Mouse (Mus musculus) regulatory T cell (primary cell): ENCODE results near the gene Ddx19b.
"Not testable (repeated sequence)": the region's sequence is repeated elsewhere in the genome, so short reads cannot be mapped to it uniquely, and the experiment has no call there.

Experiments
- in situ Hi-C: fragments of 300-600 bp; cut with MboI, MseI; formaldehyde crosslinking; loops from one replicate; pipeline ENCODE4 v1.15.1; 2025; ENCODE audit warnings: high pct_unique_total_duplicates

Ddx19b gene

DNA sequence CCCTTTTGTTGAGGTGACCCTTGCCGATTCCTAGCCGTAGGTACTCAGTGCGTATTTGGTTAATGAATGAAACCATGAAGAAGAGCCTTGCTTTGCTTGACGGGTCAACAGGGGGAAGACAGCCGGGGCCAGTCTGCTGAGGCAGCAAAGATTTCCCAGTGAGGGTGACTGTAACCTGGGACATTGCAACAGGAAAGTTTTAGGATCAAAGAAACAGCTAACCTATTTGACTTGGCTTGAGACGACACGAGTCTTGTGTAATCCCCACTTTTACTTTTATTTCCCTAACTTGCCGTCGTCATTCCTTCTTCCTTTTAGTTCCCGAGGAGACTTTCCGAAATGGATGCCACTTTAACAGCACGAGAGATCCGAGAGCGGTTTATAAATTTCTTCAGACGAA, 5.0 kb upstream of the Ddx19b start:
- in situ Hi-C loops, result no loop called here

DNA sequence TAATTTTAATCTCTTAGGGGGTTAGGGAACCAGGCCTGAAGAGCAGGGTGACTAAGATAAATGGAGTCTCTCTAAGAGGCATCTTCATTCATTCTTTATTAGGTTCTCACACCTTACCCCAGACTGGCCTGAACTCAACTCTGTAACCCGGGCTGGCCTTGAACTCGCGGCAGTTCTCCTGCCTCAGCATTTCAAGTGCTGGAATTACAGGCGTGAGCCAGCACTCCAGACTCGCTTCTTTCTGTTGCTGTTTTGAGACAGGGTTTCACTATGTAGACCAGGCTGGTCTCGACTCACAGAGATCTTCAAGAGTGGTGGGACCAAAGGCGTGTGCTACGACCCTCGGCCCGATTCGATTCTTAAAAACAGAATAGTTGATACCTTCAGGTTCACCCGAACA, 2.7 kb upstream of the Ddx19b start:
- in situ Hi-C loops, result no loop called here

DNA sequence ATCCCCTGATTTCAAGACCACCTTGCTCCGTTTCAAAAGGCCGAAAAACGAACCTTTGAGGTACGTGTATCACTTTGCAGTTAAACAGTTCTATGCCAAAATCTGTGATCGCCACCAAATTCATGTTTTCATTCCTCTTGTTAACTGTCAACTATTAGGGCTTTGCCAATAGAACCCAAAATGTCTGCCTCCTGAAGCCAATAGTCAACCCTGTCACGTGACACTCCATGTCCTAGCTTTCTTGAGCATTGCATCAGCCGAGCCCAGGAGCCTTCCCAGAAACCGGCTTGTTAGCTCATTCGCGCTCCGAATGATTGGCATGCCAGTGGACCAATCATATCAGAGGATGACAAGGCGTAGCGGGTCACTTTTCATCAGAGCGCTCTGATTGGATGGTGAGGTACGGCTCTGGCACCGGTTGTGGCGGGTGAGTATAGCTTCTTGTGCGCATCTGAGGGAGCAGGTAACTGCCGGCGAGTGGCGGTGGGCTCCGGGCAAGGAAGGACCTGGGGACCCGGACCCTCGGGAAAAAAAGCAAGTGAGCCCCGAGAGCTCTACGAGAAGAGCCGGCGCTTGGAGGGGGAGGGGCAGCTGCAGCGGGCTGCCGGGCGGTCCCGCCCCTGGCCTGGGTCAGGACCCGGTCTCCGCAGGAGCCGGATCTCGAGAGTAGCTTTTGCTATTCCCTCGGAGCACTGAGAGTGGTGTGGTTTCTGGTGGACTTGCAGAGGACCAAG, 2.1 kb upstream of the Ddx19b start:
- in situ Hi-C loops, result no loop called here

DNA sequence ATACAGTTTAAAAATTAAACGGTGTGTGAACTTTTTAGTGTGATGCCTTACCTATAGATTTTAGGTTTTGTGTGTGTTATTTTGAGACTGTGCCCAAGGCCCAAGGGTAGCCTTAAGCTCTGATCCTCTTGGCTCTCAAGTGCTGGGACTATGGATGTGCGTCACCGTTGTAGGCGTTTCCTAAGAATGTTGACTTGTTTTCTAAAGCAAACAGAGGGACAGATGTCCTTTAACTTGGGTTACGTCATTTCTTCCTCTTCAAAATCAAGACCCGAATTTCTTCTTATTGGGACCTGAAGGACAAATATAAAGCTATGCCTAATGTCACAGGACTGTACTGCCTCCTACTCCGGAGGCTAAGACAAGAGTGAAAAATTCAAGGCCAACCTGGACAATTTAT, 1.4 kb upstream of the Ddx19b start, which contains the start of gene Aars:
Gene Aars (plus strand): TSS at position 229 of the 400 bp plus-strand sequence.
- in situ Hi-C loops, result no loop called here

DNA sequence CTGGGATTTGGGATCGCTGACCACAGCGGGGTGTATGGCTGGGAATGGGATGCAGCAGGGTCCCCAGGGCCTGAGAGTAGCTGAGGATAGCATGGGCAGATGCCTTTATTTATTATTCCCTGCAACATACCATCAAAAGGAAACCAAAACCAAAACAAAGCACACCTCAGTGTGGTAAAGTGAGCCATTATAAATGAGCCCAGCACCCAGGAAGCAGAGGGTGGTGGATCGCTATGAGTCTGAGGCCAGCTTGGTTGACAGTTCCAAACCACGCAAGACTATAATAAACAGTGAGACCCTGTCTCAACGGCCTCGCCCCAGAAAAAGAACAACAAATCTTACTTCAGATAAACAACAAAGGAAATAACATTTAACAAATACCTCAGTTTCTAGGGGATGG, 1.5 kb downstream of the Ddx19b start:
- in situ Hi-C loops, result no loop called here

DNA sequence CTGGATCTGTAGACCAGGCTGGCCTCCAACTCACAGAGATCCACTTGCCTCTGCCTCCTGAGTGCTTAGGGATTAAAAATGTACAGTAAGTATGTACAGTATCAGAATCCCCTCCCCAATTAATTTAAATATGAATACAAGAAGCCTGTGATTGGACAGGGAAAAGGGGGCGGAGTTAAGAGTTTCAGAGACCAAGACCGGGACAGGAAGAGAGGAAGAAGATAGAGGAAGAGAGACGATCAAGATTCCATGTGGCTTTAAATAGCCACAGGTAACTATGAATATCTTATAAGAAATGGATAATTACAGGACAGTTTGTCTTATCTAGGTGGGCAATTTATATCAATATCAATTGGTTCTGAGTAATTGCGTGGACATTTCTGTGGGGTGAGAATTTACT, 2.0 kb downstream of the Ddx19b start:
- in situ Hi-C loops, result no loop called here

DNA sequence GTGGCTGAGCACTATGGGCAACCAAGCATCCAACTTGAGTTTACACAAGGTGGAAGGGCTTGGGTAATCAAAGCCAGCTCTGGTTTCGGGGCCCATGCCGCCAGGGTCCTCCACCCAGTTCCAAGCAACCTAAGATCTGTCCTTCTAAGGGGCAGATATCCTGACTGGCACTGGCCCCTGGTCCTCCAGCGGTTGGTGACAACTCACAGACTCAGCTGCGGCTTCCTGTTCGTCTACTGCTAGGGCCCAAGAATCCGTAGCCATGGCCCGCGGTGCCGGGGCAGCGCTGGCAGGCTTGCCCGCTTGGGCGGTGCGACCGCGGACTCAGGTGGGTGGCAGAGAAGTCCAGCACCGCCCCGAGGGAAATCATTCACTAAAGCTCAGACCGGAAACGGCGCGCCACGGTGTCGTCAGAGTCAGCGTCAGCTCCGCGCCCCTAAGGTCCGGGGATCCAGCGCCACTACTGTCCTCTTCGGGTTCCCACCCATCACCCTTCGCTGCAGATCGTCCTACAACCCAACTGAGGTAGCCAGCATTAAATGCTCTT, 4.1 kb downstream of the Ddx19b start:
- in situ Hi-C loops, result no loop called here

DNA sequence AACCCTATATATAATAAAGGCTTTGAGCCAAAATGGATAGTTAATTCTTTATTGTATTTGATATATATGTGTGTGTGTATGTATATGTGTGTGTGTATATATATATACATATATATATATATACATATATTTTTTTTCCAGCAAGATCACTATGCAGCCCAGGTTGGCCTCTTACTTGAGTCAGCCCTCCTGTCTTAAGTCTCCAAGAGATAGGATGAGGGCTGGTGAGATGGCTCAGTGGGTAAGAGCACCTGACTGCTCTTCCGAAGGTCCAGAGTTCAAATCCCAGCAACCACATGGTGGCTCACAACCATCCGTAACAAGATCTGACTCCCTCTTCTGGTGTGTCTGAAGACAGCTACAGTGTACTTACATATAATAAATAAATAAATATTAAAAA, 4.9 kb downstream of the Ddx19b start:
- in situ Hi-C loops, result not testable (repeated sequence)

DNA sequence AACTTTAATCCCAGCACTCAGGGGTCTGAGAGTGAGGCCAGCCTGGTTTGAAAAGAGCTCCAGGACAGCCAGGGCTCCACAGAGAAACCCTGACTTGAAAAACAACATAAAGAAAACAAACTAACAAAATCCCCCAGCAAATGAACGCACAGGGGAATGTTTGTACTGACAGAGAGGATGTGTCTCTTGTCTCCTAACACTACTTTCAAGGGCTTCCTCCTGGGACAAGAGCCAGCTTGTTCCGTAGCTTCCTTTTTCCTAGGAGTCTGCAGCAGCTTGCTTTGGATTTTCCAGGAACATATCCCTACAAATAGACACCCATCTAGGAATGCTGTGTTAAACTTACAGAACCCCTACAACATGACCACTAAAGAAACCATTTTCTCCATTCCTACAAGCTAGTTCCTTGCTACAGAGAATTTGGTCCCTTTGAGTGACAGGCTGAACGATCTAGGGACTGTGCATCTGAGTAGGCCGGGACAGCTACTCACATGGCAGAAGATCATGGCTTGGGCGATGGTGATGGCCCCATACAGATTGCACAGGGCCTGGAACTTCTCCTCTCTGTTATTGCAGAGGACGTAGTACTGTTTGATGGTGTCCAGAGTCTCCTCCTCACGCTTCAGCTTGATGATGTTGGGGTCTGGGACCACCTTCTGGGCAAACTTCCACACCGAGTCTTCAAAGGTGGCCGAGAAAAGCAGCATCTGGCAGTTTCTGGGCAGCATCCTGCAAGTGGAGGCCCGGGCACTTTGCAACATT, 21.1 kb downstream of the Ddx19b start:
- in situ Hi-C loops, result not testable (repeated sequence)

DNA sequence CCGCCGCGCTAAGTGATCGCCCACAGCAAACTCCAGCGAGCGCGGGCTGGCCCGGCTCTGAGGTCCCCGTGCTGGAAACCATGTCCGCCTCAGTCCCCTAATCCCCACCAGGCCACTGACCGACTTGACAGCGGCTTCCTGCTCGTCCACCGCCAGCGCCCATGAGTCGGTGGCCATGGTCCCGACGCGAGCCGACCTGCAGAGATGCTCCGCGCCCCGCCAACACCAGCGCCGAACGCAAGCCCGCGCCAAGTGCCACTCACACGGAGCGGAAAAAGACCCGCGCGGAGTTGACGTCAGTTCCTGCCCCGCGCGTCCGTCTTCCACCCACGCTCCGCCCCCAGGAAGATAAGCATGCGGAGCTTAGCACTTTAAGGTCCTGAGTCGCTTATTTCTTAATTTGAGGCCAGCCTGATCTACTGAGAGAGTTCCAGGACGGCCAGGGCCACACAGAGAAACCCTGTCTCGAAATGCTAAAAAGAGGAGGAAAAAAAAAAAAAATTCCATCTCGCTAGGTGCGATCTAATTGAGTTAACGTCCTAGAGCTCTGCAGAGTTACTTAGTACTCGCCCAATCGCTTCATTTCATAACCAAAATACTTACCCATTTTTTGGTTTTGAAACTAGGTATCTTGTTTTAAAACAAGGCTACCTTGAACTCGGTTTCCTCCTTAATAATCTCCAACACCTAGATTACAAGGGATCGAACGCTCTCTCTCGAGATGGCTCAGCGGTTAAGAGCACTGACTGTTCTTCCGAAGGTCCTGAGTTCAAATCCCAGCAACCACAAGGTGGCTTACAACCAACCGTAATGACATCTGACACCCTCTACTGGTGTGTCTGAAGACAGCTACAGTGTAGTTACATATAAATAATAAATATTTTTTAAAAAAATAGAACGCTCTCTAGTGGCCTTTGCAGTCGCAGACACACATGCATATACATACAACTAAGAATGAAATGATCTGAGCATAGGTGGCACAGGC, 33.7 kb downstream of the Ddx19b start, which contains the start of gene Ddx19a:
Gene Ddx19a (minus strand): TSS at position 254 of the 985 bp plus-strand sequence.
- in situ Hi-C loops, result no loop called here

DNA sequence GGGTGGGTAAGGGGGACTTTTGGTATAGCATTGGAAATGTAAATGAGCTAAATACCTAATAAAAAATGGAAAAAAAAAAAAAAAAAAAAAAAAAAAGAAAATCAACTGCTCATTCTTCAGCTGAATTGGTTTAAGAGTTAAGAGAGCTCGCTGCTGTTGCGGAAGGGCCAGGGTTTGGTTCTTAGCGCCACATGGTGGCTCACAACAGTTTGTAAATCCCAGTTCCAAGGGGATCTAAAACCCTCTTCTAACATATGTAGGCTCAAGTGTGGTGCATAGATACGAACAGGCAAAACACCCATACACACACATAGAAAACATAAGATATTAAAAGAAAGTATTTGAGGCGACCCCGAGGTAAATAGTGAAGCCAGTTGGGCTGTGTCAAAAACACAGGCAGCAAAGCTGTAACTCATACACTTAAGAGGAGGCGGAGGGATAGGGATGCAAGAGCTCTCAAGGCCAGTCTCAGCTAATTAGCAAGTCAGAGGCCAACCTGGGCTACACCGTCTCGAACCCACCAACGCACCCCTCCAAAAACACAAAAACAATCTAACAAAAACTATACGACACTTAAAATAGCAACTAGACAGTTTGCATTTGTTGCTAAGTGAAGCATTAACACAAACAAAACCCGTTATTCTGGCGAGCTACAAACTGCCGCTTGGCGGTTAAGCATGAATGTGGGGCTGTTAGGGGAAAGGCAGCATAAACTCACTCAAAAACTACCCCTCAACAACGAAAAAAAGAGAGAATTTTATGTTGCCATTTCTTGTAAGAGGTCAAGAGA, 34.7 kb downstream of the Ddx19b start:
- in situ Hi-C loops, result no loop called here

DNA sequence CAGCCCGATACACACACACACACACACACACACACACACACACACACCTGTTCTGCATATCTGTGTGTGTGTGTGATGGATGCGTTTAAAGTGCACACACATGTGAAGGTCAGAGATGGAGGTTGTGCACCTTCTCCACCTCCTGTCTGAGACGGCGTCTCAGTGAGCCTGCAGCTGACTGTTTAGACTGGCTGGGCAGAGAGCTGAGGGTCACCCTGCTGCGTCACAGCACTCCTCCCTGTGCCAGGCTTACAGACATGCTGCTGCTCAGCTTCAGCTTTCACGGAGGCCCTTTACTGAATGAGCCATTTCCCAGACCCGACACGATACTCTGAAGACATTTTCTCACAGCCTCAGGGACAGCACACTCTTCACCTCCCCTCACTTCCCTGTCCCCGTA, 41.5 kb downstream of the Ddx19b start:
- in situ Hi-C loops, result no loop called here

DNA sequence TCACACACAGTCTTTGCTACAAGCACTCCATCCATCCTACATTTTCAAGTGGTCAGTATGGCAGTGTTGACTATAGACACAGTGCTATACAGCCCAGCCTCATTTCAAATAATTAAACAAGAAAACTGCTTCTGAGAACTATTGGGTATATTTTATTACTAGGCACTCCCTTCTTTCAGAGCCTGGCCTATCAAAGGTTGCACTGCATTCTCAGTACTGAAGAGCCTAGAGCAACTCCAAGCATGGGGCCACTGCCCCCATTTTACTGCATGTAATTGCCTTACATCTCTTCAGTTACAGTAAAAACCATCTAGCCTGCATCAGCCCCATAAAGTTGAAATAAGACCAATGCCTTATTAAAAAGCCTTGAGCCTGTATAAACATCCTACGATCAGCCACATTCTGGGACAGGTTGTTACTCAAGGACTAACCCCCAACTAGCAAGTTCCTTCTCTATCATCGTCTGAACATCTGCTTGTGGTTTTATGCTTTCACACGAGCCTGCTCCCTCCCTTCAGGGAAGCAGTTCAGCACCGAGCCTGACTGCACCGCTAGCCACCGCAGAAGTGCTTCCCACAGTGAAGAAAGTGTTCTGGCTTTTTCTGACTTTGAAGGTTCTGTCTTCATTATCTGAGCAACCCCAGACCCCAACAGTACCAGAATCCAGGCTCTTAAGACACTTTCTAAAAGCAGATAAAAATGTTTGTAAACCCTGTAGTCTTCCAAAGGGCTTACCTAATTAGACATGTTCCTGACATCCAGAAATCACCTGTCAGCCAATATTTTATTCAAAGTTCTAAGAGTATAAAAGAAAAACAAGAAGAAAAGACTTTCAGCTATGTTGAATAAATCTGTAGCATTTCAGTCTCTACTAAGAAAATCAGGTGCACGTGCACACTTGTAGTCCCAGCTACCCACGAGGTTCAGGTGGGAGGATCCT, 43.5 kb downstream of the Ddx19b start:
- in situ Hi-C loops, result no loop called here

DNA sequence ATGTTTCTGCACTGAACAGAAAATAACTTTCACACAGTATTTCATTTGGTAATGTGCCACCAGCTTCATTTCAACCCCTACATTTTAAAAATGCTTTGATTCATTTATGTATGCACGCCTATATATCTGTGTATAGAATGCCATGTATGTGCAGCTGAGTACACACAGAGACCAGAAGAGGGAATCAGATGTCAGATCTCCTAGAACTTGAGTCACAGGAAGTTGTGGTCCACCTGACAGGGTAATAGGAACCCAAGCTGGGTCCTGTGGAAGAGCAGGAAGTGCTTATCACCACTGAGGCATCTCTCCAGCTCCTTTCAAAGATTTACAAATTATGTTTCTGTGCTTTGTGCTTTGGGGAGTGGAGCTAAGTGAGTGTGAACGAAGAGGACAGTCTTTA, 50.2 kb downstream of the Ddx19b start:
- in situ Hi-C loops, result loop anchor here (5.0 kb wide), 1 partner anchor 71 kb away; no protein-coding TSS in a partner anchor

DNA sequence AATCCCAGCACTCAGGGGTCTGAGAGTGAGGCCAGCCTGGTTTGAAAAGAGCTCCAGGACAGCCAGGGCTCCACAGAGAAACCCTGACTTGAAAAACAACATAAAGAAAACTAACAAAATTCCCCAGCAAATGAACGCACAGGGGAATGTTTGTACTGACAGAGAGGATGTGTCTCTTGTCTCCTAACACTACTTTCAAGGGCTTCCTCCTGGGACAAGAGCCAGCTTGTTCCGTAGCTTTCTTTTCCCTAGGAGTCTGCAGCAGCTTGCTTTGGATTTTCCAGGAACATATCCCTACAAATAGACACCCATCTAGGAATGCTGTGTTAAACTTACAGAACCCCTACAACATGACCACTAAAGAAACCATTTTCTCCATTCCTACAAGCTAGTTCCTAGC, 53.6 kb downstream of the Ddx19b start:
- in situ Hi-C loops, result not testable (repeated sequence)

DNA sequence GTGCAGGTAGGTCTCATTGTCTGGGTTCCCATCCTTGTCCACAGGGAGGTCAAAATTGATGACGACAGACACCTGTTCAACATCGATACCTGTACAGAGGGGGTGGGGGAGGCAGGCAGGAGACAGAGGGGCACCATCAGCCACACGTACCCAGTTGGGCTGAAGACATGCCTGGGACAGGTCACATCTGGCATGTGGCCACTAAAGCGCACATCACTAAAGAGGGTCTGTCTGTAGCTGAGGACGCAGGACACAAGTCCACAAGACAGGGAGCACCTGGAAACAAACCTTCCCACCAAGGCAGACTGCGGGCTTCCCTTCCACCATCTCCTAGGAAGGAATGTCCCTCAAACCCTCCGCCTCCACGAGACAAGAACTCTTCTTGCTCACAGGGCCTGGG, 55.0 kb downstream of the Ddx19b start:
- in situ Hi-C loops, result not testable (repeated sequence)

DNA sequence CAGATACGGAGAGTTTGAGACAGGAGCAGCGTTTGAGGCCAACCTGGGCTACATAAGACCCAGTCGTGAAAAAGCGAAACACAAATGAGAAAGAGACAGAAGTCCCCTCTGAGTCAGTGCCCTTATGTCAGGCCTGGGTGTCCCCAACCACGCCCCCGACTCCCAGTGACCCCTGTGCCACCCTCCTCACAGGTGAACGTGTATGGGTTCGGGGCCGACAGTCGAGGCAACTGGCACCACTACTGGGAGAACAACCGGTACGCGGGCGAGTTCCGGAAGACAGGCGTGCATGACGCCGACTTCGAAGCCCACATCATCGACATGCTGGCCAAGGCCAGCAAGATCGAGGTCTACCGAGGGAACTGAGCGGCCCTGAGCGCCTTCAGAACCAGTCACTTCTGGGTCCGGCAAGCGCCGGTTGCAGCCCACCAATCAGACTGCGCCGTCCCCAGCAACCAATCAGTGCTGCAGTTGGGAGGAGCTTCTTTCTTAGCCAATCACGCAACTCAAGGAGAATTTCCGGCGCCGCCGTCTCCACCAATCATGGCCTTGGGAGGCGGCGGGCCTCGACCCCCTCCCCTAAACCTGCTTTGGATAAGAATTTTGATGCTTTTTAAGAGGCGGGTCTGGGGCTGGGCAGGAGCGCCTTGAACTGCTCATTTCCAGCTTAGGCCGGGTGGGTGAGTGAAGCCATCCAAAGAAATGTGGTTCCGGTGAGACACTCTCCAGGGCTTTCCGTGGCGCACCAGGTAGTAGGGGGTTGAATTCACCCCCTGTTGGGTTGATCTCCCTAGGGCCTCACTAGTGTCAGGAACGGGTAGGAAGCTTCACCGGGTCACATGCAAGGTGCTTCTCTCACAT, 61.4 kb downstream of the Ddx19b start:
- in situ Hi-C loops, result no loop called here

DNA sequence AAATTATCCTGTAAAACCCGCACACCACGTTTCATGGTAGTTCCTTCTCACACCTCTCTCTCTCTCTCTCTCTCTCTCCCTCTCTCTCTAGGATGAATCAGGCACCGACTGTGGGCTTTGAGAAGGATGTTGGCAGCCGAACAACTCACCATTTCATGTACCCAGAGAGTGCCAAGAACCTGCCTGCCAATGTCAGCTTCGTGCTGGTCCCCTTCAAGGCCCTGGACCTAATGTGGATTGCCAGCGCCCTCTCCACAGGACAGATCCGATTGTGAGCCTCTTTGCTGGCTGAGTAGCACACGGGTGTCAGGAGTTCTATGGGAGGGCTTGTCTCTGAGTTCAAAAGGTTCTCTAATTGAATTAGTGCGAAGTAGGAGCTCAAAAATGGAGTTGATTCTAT, 64.2 kb downstream of the Ddx19b start:
- in situ Hi-C loops, result no loop called here

DNA sequence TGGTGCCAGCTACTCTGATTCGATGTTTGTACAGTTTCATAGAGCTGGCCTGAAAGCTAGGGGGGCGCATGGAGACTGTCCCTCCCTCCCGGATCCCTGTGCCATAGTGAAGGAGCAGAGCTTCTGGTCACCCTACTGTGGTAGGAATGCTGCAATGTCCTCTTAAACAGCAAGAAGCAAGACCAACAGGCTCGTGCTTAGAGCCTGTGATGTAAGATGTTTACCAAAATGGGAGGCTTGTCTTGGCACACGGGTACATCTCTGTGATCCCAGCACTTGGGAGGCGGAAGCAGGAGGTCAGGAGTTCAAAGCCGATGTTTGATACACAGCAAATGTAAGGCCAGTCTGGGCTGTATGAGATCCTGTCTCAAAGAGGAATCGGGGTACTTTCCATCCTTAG, 65.0 kb downstream of the Ddx19b start:
- in situ Hi-C loops, result no loop called here
